ENCODE assay signal across 22 mouse cellular contexts in the genomic region with DNA sequence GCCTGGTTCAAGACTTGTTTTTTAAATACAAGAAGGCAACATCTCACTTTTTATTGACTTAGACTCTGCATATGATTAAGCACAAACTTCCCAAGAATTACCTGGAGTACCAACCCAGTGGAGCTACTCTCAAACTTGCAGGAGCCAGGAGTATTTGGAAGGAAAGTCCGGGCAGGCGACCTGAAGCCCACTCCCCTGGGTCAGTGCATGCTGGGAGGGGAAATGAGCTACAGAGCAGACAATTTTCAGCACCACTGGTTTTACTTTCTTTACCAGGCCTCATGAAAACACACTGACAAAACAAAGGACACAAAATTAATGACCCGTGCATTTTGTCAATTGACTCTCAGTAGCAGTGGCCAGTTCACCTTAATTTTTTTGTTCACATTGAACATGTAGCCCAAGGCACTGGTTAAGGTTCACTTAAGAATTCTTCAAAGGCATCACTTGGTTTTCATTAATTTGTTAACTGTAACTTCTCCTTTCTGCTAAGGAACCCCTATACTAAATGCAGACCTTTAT.
DNase-seq lines count a peak whose midpoint lies in the region; ATAC-seq and TF ChIP-seq lines count a peak whose summit lies in the region.
"Had no signal": no experiment of that assay in that cellular context is flagged by ENCODE, and none has a peak within 500 bp of the region (broad histone marks: within the 10 kb centered on the region; RNA-seq: fewer than 3 reads in every experiment).

No protein-coding gene starts in this region.

- H3K4me3 ChIP-seq in kidney, postnatal 0 days (replicated peaks; ENCODE audit: low read depth, low read length) = no peak overlapping the region
- H3K4me3 ChIP-seq: embryonic facial prominence, embryonic 15.5 days; erythroblast, embryonic 14.5 days; forebrain, embryonic 10.5 days; heart, embryonic 13.5 days; hindbrain, embryonic 15.5 days had no signal

- no peak overlapping the region for H3K9ac ChIP-seq in kidney, postnatal 0 days (ENCODE audit: low read depth, low read length)
- H3K9ac ChIP-seq: embryonic facial prominence, embryonic 15.5 days; heart, embryonic 13.5 days; hindbrain, embryonic 15.5 days had no signal

- H3K4me2 ChIP-seq in kidney, postnatal 0 days (ENCODE audit: low read length) = no peak overlapping the region
- H3K4me2 ChIP-seq: embryonic facial prominence, embryonic 15.5 days; heart, embryonic 13.5 days; hindbrain, embryonic 15.5 days had no signal

- peak; percentile 28 for DNase-seq in embryo, embryonic 10 days (ENCODE audit: low spot score)
- no peak for DNase-seq in embryo, embryonic 11 days
- DNase-seq in kidney, adult 9 months = peak; percentile 38
- DNase-seq in kidney, adult 18-20 months = no peak
- peak; percentile 49 for DNase-seq in kidney, postnatal 0 days (ENCODE audit: low spot score)
- no peak for DNase-seq in kidney, postnatal 14 days
- DNase-seq in mesoderm, embryonic 11.5 days (ENCODE audit: low read depth, low spot score) = peak; percentile 43
- DNase-seq in frontal cortex, postnatal 36 days (ENCODE audit: low spot score in 2 of 2) = no peak
- DNase-seq: adrenal gland, postnatal 10 days; B cell, adult 2 months; cerebellum, adult 11 months; cerebellum, adult 8-10 months; cerebellum, postnatal 14 days; gastrocnemius, postnatal 10 days; heart, postnatal 36 days had no signal

- H3K36me3 ChIP-seq in kidney, postnatal 0 days (ENCODE audit: insufficient read depth, low read length) = no peaks in the 10 kb centered on the region
- H3K36me3 ChIP-seq: embryonic facial prominence, embryonic 15.5 days; forebrain, embryonic 10.5 days; heart, embryonic 13.5 days; hindbrain, embryonic 15.5 days had no signal

- ATAC-seq in kidney, postnatal 0 days (replicated peaks; ENCODE audit: low FRiP score, low read depth) = peak; percentile 33; the same call in 1 of the 2 replicates
- ATAC-seq: CD4-positive, CD25-positive, alpha-beta regulatory T cell, adult 4 months; forebrain, embryonic 14.5 days had no signal

- no peak overlapping the region for H3K27ac ChIP-seq in kidney, postnatal 0 days
- H3K27ac ChIP-seq: embryonic facial prominence, embryonic 15.5 days; forebrain, embryonic 10.5 days; heart, embryonic 13.5 days; hindbrain, embryonic 15.5 days had no signal

- TF ChIP-seq CTCF in kidney, postnatal 0 days (IDR thresholded peaks at IDR 0.05; ENCODE audit: low read depth) = no peak

- 28% methylated on average over 3 of the region's 3 CpGs for WGBS in kidney, postnatal 0 days

- no peaks in the 10 kb centered on the region for H3K9me3 ChIP-seq in kidney, postnatal 0 days (replicated peaks; ENCODE audit: low read length)
- H3K9me3 ChIP-seq: embryonic facial prominence, embryonic 15.5 days; forebrain, embryonic 10.5 days; heart, embryonic 13.5 days; hindbrain, embryonic 15.5 days had no signal

- no peaks in the 10 kb centered on the region for H3K27me3 ChIP-seq in kidney, postnatal 0 days (ENCODE audit: insufficient read depth, low read length)
- H3K27me3 ChIP-seq: embryonic facial prominence, embryonic 15.5 days; heart, embryonic 13.5 days; hindbrain, embryonic 15.5 days had no signal

- no peaks in the 10 kb centered on the region for H3K4me1 ChIP-seq in kidney, postnatal 0 days (replicated peaks; ENCODE audit: insufficient read depth, low read length)
- H3K4me1 ChIP-seq: heart, embryonic 13.5 days; hindbrain, embryonic 15.5 days had no signal

Comparison
In these comparisons a context has a peak if more than half of its experiments do, and no peak if none do; other contexts are left out.
1. DNase-seq: peak in embryo, embryonic 10 days (single experiment), kidney, adult 9 months (single experiment), kidney, postnatal 0 days (single experiment) and mesoderm, embryonic 11.5 days (single experiment); none in embryo, embryonic 11 days (single experiment), kidney, adult 18-20 months (single experiment), kidney, postnatal 14 days (single experiment) and frontal cortex, postnatal 36 days (0 of 2).